8 mouse cellular contexts compared by ENCODE assay signal in the genomic region with DNA sequence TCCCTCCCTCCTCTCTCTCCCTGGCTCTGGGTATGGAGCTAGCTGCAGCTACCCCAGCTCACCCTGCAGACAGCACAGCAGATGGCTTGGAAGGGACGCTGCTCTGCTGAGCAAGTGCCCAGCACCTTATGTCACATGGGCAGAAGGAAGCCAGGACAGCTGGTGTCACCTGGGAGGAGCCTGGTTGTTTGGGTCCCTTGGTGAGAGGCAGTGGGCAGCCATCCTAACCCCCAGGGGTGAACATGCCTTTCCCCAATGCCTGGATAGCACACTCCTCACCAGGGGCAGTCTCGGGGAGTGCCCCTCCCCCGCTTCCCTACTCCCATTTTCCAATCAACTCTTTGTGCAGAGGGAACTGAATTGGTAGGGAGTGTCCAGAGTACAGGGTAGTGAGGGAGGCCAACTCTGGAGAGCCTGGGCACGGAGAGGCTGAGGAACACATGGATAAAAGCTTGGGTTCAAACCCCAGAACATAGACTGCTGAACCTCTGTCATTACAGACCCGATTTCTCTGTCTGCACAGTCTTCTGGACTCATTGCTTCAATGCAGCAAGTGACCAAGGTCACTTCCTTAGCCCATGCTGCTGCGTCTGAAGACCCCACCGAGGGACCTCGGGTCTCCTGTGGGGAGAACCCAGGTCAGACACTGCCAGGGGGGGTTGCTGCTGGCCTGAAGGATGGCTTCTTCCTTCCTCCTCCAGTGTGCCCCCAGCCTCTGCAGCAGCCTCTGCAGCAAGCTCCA. TPM values are rescaled to one million over a fixed set of nuclear protein-coding genes. Genes with fewer than 3 reads are reported as not detected.
DNase-seq lines count a peak whose midpoint lies in the region; ATAC-seq and TF ChIP-seq lines count a peak whose summit lies in the region.

No protein-coding gene starts in this region.

- no peak overlapping the region for H3K4me3 ChIP-seq in heart, embryonic 11.5 days (ENCODE audit: low read depth, low read length)
- no peak overlapping the region for H3K4me3 ChIP-seq in myocyte

- peak; percentile 67 to 74 for DNase-seq in right cerebral cortex, postnatal 10 days (ENCODE audit: low spot score in 2 of 2)
- no peak for DNase-seq in right cerebral cortex, postnatal 36 days (ENCODE audit: low spot score in 2 of 2)
- peak; percentile 52 for DNase-seq in embryo, embryonic 9.5 days (ENCODE audit: extremely low spot score)
- DNase-seq in kidney, postnatal 10 days = peak; percentile 60
- DNase-seq in right cerebral cortex, adult 18-20 months = no peak
- no peak for DNase-seq in right cerebral cortex, postnatal 25 days

- no peaks in the 10 kb centered on the region for H3K79me2 ChIP-seq in myocyte (ENCODE audit: control insufficient read depth, insufficient read depth)

- H3ac ChIP-seq in myocyte (ENCODE audit: control insufficient read depth, insufficient read length) = no peak overlapping the region

- peak overlapping the region; percentile 39 for H3K9ac ChIP-seq in heart, embryonic 11.5 days (ENCODE audit: low read depth, low read length)

- 0 out of 2 replicates have a peak, but pooled peaks have one; percentile 16 for ATAC-seq in heart, embryonic 11.5 days (replicated peaks; ENCODE audit: insufficient number of reproducible peaks, low FRiP score, low TSS enrichment)

- H3K27ac ChIP-seq in heart, embryonic 11.5 days (ENCODE audit: low read depth, low read length) = no peak overlapping the region

- H3K27me3 ChIP-seq in heart, embryonic 11.5 days (ENCODE audit: control insufficient read depth, insufficient read depth, low read length) = no peaks in the 10 kb centered on the region
- no peaks in the 10 kb centered on the region for H3K27me3 ChIP-seq in myocyte (ENCODE audit: control insufficient read depth, insufficient read depth, insufficient read length)

- peaks cover 24% of the 10 kb centered on the region for H3K4me1 ChIP-seq in heart, embryonic 11.5 days (ENCODE audit: control insufficient read depth, insufficient read depth, low read length)

- H3K4me2 ChIP-seq in heart, embryonic 11.5 days = no peak overlapping the region
- peak overlapping the region; percentile 12 for H3K4me2 ChIP-seq in myocyte (ENCODE audit: low read depth)

- H3K36me3 ChIP-seq in heart, embryonic 11.5 days (ENCODE audit: control insufficient read depth, insufficient read depth, low read length) = no peaks in the 10 kb centered on the region
- no peaks in the 10 kb centered on the region for H3K36me3 ChIP-seq in myocyte (ENCODE audit: control insufficient read depth, insufficient read depth)

- no peaks in the 10 kb centered on the region for H3K9me3 ChIP-seq in heart, embryonic 11.5 days (replicated peaks; ENCODE audit: control insufficient read depth, low read length)

- WGBS in heart, embryonic 11.5 days (ENCODE audit: insufficient replicate concordance) = 12% methylated on average over 8 of the region's 8 CpGs

- TF ChIP-seq POLR2A in myocyte (IDR thresholded peaks at IDR 0.05; ENCODE audit: insufficient read length, low read depth) = no peak

TF ChIP-seq in myocyte, 11 proteins besides CTCF, POLR2A, EP300 and RAD21:
- TF ChIP-seq TCF12 (IDR thresholded peaks at IDR 0.05; ENCODE audit: insufficient read depth, poor library complexity, severe bottlenecking) = no peak
- peak; percentile 17 for TF ChIP-seq USF1 (IDR thresholded peaks at IDR 0.05; ENCODE audit: low read depth)
- peak in 2 of 3 experiments; percentile 73 to 90 for TF ChIP-seq MYOG (IDR thresholded peaks at IDR 0.05; ENCODE audit: control insufficient read depth in 1 of 3, insufficient read depth in 1 of 3, insufficient read length in 2 of 3, low read depth in 2 of 3)
- no peak for TF ChIP-seq CEBPB (IDR thresholded peaks at IDR 0.05; ENCODE audit: insufficient read depth, poor library complexity, severe bottlenecking)
- TF ChIP-seq SRF (IDR thresholded peaks at IDR 0.05; ENCODE audit: control insufficient read depth, insufficient read length, low read depth) = no peak
- TF ChIP-seq MYOD1 (IDR thresholded peaks at IDR 0.05; ENCODE audit: control insufficient read depth in 1 of 3, insufficient read length in 2 of 3, low read depth in 2 of 3) = peak in 2 of 3 experiments; percentile 68 to 87
- TF ChIP-seq TCF3 (IDR thresholded peaks at IDR 0.05; ENCODE audit: insufficient read length, low read depth) = peak; percentile 24

RNA-seq across cellular contexts. Expression of gene H6pd, which starts 18.4 kb away (rescaled TPM):
- polyA plus RNA-seq in heart, embryonic 11.5 days (2014; fragmentation: Nextera tagmentation; extraction: Ambion mirVana) = 4.8 and 6.2 TPM in 2 replicates
- polyA plus RNA-seq in myocyte (2012; fragmentation: generic; extraction: Trizol) = 21.8 TPM

RNA-seq across cellular contexts. Expression of gene Spsb1, which starts 35.5 kb away (rescaled TPM):
- 4.7 and 5.6 TPM in 2 replicates for polyA plus RNA-seq in heart, embryonic 11.5 days (2014; fragmentation: Nextera tagmentation; extraction: Ambion mirVana)
- polyA plus RNA-seq in myocyte (2012; fragmentation: generic; extraction: Trizol) = 22.6 TPM

Comparison
In these comparisons a context has a peak if more than half of its experiments do, and no peak if none do; other contexts are left out.
1. DNase-seq: peak in right cerebral cortex, postnatal 10 days (2 of 2), embryo, embryonic 9.5 days (single experiment) and kidney, postnatal 10 days (single experiment); none in right cerebral cortex, postnatal 36 days (0 of 2), right cerebral cortex, adult 18-20 months (single experiment) and right cerebral cortex, postnatal 25 days (single experiment).